Mouse (Mus musculus) gonadal fat pad, adult 2 months (tissue): ENCODE data around the gene Syt12. TPM values are rescaled to one million over a fixed set of nuclear protein-coding genes. Genes with fewer than 3 reads are reported as not detected.
"Not testable (repeated sequence)": the region's sequence is repeated elsewhere in the genome, so short reads cannot be mapped to it uniquely, and the experiment has no call there.

ENCODE experiments used
- DNase-seq: peaks from one replicate; pipeline ENCODE4 v3.0.0-alpha.2; 2012; ENCODE audit warnings: low read depth
- polyA plus RNA-seq: library from polyadenylated mRNA; depleted of rRNA; stranded (reverse); fragments of >200 nt; gene quantifications from 2 replicates; pipeline ENCODE4 v1.2.3, GENCODE M21; 2012

Gene Syt12
- polyA plus RNA-seq, 1 experiment, result 88.6 TPM

DNA sequence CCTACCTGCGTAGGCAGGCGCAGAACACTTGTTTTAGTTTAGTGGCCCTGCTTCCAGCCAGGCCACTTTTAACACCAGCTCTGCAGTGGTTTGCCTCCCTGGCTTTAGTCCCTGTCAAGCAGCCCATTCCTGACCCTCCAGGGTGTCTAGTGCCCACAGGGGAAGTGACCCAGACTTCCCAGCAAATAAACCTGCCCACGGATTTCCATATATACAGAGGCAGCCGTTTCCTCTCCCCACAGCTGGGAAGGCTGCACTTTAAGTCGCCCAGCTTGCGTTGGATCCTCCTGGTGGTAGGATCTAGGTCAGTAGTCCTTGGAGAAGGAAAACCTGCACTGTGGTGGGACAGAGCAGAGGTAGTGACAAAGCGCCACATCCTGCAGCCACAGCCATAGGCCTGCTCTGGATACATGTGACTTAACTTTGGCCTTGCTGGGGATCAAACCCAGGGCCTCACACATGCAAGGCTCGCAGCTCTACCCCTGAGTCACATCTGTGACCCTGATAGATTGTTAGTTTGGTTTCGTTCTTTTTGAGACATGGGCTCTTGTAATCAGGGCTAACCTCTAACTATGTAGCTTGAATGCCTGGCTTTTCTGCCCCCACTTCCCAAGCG, 13.9 kb upstream of the Syt12 start:
- no peak for DNase-seq

DNA sequence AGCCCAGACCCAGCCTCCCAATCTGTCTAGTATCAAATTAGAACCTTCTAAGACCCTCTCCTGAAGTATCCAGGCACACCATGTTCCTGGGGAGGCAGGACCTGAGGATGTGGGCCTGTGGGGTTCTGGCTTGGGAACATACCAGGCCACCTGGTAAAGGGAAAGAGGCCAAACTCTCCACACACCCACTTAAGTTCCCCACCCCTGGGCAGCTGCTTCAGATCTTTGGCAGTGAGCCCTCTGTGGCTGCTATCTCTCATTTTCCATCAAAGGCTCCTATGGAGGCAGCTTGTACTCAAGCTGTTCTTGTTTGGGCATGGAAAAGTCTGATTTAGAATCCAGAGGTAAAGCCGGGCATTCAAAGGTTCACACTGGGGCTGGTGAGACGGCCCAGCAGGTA, 10.6 kb upstream of the Syt12 start:
- no peak for DNase-seq

DNA sequence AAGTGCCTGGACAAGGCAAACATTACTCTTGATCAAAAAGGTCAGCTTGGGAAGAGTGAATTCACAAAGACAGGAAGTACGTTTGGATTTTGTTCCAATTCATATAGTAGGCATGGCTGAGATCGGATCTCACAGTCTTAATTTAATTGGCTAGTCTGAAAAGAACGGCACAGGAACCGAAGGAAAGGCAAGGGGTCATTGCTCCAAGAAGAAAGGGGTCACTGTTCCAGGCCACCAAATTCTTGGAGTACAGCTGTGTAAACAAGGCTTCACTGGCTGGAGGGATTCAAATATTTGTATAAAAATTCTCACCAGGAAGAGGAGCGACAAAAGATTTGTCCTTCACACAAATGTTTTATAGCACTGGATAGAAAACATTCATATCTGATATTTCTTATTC, 7.8 kb upstream of the Syt12 start:
- DNase-seq, result no peak

DNA sequence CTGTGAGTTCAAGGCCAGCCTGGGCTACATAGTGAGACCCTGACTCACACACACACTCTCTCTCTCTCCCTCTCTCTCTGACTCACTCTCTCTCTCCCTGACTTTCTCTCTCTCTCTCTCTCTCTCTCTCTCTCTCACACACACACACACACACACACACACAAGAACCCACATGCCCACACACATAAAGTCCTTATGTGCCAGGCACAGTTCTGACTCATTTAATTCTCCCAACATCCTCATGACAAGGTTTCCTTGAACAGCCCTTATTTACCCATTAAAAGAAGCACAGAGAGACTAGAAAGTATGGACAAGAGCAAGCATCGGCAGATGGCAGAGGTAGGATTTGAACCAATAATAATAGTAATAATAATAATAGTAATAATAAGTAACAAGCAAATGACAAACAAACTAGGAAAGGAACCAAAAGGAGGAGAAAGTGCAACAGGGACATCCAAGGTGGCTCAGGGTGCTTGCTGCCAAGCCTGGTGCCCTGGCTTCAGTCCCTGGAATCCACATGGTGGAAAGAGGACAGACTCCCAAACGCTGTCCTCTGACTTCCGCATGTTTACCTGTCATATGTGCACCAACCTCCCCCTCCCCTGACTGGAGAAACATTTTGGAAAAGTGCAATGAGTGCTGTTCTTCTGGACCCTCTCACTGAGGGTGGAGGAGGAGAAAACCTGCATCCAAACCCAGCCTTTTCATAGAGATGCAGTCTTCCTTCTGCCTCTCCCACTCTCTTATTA, 5.0 kb upstream of the Syt12 start:
- DNase-seq, result no peak

DNA sequence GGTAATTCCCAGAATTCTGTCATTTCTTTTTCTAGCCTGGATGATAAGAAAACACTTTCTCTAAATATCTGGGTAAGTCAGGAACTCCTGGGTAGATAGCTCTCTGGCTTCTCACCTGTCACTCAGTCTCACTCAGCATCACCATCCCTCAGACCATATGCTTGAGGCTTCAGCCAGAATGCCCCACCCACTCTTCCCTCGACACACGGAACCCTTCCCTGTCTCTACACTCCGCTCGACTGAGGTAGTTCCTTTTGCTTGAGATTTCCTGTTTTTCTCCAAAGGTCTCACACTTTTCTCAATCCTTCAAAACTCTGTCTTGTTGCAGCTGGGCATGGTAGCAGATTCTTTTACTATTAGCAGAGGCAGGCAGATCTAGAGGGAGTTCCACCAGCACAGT, 4.1 kb upstream of the Syt12 start:
- no peak for DNase-seq

DNA sequence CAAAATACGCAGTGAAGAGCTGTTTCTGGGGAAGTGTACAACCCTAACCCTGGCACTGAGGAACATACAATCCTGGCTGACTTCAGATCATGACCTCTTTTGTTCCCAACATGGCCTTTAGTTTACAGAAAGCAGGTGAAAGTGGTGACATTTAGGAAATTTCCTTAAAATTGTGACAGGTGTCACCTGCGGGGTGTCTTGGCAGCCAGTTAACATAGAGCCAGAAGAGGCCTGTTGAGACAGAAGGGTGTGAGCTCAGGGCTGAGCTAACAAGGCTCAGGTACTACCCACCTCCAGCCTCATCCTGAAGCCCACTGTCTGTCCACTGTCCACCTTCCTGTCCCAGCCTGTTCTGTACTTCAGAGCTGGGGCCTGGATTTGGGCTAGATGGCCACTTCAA, 2.8 kb upstream of the Syt12 start:
- DNase-seq, result no peak

DNA sequence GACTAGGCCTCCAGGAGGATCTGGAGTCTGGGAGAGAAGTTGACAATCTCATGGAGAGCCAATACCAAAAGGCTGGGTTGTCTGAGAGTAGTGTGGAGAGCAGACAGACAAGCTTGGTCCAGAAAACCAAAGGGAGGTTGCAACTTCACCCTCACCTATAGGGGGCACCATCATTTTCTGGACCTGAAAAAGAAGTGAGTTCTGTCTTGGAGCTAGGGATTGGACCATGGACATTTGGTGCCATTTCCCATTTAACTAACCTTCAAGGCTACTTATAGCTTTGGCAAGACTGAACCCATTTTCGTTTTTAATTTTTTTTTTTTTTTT, 906 bp upstream of the Syt12 start:
- DNase-seq, result no peak

DNA sequence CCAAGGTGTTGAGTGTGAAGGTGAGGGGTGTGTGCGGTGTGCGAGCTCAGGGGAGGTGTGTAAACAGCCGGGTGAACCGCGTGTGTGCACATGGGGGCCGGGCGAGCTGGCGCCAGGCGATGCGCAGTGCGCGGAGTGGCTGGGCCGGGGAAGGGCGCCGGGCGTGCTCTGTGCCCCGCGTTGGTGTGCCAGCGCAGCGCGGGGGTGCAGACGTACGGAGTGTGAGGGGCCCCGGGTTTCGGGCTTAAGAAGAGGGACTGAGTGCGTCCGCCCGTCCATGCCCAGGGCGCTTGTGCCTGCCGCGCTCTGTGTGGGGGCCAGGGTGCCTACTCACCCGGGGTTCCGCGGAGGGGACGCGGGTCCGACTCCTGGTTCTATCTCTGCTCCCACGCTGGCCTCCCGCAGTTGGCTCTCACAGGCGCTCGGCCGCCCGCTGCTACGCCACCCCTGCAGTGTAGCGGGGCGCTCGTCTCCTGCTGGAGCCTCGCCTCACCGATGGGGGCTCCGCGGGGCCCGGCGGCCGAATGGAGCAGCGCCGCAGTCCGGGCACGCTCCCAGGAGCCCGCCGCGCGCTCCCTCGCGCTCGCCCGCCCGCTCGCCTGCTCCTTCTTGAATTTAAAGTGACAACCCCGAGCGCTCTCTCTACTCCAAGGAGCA, 518 bp downstream of the Syt12 start:
- no peak for DNase-seq

DNA sequence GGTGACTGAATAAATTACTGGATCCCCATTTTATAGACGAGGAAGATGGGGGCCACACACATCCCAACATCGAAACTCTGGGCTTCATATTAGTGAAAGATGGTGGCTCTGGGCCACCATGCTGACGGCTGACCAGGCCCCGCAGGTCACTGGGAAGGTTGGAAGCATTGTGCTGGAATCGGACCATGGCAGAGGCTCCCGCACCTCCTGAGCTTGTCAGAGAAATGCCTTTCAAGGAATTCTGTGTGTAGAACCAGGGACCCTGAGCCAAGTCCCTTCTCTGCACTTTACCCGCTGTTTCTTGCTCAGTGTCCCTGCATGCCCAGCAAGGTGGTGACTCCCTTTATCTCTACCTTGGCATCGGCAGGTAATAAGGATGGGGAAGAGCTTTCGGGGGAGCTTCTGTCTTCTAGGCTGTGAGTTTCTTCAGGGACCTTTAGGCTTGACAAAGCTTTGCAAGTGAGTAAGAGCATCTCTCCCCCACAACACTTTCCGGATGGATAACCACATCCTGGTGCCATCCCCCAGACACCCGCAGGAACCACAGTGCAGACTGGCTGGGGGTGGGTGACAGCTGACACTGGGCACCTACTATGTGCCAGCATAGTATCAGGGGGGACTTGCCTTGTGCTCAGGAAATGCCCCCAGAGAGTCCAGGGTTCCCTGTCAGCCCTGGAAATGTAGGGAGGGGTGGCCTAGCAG, 1.9 kb downstream of the Syt12 start:
- DNase-seq, result no peak

DNA sequence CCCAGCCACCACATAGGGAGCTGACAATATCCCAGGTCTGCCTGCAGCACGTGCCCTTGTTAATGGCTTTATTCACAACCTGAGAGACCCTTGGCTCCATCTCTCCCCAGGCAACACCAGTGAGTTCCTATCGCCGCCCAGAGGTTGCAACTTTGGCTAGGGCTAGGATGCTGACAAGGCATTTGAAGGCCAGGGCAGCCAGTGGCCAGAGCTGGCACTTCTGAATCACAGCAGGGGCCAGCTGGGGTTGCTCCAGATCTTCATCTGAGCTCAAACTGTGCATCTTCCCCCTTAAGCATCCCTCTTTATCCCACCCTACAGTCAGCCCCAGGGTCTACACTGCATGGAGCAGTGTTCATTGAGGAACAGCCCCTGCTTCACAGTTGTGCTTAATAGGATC, 2.5 kb downstream of the Syt12 start:
- DNase-seq, result no peak

DNA sequence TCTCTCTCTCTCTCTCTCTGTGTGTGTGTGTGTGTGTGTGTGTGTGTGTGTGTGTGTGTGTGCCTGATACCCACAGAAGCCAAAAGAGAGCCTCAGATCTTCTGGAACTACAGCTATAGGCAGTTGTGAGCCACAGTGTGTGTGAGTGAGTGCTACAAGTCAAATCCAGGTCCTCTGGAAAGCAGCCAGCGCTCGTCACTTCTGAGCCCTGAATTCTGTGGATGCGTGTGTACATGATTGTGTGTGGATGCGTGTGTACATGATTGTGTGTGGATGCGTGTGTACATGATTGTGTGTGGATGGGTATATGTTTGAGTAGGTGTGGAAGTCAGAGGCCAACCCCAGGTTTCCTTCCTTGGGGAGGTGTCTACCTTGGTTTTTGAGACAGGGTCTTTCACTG, 3.7 kb downstream of the Syt12 start:
- no peak for DNase-seq

DNA sequence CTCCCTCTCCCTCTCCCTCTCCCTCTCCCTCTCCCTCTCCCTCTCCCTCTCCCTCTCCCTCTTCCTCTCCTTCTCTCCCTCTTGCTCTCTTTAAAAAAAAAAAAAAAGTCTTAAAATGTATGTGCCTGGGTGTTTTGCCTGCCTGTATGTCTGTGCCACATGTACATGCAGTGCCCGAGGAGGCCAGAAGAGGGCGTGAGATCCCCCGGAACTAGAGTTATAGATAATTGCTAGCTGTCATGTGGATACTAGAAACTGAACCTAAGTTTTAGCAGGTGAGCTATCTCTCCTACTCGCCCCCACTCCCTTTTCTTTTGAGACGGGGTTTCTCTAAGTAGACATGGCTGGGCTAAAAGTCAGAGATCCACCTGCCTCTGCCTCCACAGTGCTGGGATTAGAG, 8.9 kb downstream of the Syt12 start:
- DNase-seq, result no peak

DNA sequence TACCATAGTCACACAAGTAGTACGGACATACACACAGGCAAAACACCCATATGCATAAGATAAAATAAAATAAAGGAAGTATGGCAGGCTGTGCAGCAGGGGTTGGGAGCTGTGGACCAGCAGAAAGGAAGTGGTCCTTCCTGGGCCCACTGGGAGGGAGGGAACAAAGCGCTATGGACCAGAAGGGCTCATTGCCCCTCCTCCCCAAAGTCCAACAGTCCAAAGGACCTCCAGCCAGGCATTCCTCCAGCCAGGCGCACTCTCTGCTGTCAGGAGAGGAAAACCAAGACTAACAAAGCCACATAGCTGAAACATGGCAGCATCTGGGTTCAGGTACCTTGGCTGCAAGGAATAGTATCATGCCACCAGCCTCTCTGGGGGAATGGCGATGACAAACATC, 12.6 kb downstream of the Syt12 start:
- DNase-seq, result no peak

DNA sequence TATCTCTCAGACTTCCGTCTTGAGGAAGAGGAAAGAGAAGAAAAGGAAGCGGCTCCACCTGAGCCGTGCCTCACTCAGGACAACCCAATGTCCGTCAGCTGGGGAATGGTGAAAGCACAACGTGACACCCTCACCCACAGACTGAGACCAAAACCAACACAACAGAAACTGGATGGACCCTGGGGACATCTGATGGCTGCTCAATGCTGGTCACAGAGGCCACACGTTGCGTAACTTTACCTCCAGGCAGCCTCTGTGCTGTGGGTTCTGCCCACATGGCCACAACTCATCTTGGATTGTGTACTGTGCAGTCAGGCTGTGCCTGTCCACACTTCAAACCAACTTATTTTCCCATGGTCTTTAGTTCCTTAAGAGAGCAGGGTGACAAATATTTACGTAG, 15.3 kb downstream of the Syt12 start:
- no peak for DNase-seq

DNA sequence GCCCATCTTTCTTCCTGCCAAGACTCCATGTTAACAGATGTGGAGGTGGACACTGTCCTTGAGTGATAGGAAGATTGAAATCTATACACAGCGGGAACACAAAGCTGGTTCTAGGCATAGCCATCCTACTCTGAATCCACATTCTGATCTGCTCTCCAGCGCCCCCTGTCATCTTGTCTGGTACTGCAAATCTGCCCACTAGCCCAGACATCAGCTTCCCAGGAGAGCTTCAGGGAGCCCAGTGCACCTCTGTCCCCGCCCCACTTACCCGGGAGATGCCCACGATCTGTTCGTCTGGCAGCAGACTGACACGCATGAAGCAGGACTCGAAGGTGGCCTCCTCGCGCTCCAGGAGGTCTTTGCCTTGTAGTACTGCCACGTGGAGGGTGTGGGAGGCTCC, 21.0 kb downstream of the Syt12 start:
- DNase-seq, result no peak

DNA sequence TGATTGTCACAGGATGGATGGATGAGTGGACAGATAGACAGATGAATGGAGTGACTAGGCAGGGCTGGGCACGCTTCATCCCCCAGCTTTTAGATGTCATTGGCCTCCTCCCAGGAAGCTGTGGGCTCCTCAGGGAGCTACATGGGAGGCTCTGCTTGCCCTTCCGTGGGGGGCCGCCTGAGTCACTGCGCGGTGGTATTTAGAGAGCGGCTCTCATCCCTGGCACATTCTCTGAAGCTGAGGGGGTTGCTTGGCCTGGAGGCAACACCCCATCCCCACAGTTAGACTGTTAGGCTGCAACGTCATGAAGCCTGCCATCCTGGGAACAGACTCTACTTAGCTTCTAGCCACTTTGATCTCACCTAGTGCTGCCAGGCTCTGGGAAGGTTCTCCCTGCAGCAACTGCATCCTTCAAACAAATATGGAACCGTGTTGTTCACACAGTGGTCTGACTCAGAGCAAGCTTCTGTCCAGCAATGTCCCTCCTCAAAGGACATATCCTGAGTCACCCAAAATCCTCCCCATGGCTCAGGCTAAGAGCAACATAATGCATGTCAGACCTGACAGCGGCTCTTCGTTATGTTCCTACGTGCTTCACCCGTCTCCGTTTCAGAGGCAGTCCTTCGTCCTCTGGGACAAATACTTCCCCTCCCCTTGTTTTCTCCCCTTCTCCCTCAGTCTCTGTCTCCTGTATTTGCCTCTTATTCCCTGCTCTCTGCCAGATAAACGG, 22.0 kb downstream of the Syt12 start:
- DNase-seq, result no peak

DNA sequence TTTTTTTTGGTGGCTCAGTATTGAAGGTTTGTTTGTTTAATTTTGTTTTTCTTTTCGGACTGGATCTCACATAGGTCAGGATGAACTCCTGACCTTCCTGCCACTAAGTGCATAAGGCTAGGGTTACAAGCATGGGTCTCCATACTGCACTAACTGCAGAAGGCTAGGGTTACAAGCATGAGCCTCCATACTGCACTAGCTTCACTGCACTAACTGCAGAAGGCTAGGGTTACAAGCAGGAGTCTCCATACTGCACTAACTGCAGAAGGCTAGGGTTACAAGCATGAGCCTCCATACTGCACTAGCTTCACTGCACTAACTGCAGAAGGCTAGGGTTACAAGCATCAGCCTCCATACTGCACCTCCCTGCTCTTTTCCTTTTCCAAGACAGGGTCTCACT, 23.2 kb downstream of the Syt12 start:
- DNase-seq, result not testable (repeated sequence)

DNA sequence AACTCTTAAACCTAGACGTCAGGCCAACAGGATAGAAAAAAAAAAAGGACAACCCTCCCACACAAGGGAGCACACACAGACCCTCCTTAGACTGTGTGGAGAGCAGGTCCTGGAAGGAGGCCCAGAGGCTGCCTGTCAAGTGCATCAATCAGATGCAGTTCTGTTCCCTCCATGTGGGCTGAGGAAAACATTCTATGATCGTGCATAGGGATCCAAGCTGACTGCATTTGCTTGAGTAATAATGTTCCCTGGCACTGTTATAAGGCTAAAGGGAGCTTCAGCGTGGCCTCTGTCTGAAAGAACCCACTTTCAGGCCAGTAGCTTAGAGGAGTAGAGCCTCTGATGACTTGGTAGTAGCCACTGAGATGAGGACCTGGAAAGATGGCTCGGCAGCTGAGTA, 24.7 kb downstream of the Syt12 start:
- DNase-seq, result no peak

DNA sequence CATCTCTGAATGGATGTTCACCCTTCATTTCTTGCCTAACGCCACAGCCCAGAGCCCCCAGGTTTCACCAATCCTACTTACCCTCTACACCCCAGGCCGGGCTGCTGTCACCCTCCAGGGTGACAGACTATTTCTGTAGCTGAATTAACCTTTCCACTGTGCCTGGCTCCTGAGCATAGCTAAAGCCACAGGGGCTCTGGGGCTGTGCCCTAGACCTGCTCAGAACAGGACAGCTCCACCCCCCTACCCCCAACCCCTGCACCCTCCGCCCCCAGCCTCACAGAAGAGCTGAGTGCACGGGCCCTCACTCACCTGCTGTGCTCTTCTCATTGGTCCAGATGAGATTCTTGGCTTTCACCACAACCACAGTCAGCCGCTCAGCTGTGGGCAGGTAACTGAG, 25.3 kb downstream of the Syt12 start:
- no peak for DNase-seq

DNA sequence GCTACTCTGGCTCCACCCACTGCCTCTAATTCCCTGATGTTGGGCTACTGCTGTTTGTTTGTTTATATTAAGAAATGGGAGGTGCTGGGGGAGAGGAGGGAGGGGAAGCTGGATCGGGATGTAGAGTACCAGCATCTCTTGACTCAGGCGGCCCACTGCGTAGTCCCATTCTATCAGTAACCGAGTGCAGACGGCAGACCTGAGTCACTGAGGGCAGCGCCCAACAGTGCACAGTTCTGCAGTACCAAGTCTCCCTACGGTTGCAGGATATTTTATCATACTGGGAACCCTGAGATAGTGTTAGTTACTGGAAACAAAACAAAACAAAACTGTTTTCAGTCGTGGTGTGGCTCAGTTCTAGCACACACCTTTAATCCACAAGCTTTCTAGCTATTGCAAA, 26.1 kb downstream of the Syt12 start:
- DNase-seq, result no peak

DNA sequence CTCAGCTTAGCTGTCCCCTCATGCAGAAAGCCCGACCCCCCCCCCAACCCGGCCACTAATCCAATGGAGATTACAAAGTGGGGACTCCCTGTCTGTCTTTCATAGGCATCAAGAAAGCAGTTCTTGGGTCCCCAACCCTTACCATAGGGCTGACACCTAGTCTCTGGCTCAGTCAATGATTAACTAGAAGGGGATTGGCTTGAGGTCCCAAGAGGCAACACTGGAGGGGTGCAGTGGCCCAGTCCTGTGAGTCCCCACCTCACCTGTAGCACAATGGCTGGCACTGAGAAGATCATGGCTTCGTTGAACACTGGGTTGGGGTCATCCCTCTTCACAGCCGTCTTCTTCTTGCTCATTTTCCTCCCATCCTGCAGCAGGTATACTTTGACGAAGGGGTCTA, 26.6 kb downstream of the Syt12 start:
- no peak for DNase-seq

DNA sequence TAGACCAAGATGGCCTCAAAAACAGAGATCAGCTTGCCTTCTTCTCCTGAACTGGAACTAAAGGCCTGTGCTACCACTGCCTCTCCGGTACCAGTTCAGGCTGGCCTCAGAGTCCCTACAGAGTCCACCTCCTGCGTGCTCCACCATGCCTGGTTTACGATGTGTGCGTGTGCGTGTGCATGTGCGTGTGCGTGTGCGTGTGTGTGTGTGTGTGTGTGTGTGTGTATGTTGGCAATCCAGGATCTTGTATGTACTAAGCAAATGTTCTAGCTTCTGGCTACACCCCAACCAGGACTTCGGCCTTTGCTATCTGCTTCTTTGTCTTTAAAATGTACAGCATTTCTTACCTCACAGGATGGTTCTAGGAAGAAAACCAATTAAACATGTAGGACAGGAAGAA, 28.0 kb downstream of the Syt12 start:
- no peak for DNase-seq
